27 mouse cellular contexts compared by ENCODE assay signal in the genomic region with DNA sequence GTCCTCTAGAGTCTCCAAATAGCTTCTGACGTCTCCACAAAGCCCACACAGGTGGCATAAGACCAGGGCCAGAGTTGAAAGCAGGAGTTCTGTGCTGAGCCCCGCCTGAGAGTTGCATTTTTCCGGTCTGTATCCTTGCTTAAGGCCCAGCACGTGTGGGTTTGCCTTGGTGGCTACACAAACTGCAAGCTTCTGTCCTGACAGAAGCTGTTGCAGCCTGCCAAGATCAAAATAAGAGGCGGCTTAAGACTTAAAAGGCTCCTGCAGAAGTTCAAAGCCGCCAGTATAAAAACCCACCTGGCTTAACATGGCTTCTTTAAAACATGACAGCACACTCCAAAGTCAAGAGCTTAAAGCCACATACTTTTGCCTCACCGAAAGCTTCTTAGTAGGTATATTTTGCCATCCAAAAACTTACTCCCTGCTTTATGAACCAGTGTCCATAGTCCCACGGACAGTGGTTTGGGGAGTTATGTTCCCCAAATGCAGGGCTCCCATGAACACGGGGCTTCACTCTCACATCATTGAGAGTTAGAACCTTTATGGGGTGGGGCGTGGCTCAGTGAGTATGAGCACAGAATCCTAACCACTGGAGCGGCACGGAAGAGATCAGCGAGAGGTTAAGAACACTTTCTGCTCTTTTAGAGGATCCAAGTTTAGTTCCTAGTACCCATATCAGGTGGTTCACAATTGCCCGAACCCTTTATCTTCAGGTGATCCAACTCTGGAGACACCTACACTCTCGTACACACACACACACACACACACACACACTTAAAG.
DNase-seq lines count a peak whose midpoint lies in the region; ATAC-seq lines count a peak whose summit lies in the region.
"Had no signal": no experiment of that assay in that cellular context is flagged by ENCODE, and none has a peak within 500 bp of the region (broad histone marks: within the 10 kb centered on the region; RNA-seq: fewer than 3 reads in every experiment).

No protein-coding gene starts in this region.

- ATAC-seq in embryonic facial prominence, embryonic 15.5 days (ENCODE audit: insufficient number of reproducible peaks, low FRiP score, low TSS enrichment, low read depth) = no peak
- ATAC-seq: forebrain, embryonic 16.5 days; hindbrain, embryonic 16.5 days; intestine, embryonic 15.5 days; liver, postnatal 0 days; midbrain, embryonic 16.5 days had no signal

- H3K27ac ChIP-seq in embryonic facial prominence, embryonic 15.5 days (replicated peaks) = 0 out of 2 replicates have a peak overlapping the region, but pooled peaks have one; percentile 25
- H3K27ac ChIP-seq: embryonic facial prominence, embryonic 12.5 days; intestine, embryonic 15.5 days; limb, embryonic 13.5 days; neural tube, embryonic 13.5 days had no signal

- H3K36me3 ChIP-seq in embryonic facial prominence, embryonic 15.5 days = no peaks in the 10 kb centered on the region
- H3K36me3 ChIP-seq: embryonic facial prominence, embryonic 12.5 days; intestine, embryonic 15.5 days; limb, embryonic 13.5 days; neural tube, embryonic 13.5 days had no signal

- H3K27me3 ChIP-seq in embryonic facial prominence, embryonic 15.5 days = no peaks in the 10 kb centered on the region
- H3K27me3 ChIP-seq: embryonic facial prominence, embryonic 12.5 days; intestine, embryonic 15.5 days; limb, embryonic 13.5 days; neural tube, embryonic 13.5 days had no signal

- H3K4me3 ChIP-seq in embryonic facial prominence, embryonic 15.5 days (replicated peaks) = no peak overlapping the region
- H3K4me3 ChIP-seq: embryonic facial prominence, embryonic 12.5 days; erythroblast, embryonic 14.5 days; intestine, embryonic 15.5 days; limb, embryonic 13.5 days; neural tube, embryonic 13.5 days had no signal

- H3K4me2 ChIP-seq in embryonic facial prominence, embryonic 15.5 days (replicated peaks) = no peak overlapping the region
- H3K4me2 ChIP-seq: embryonic facial prominence, embryonic 12.5 days; intestine, embryonic 15.5 days; limb, embryonic 13.5 days; liver, embryonic 11.5 days; midbrain, embryonic 11.5 days; neural tube, embryonic 13.5 days had no signal

- H3K9ac ChIP-seq in embryonic facial prominence, embryonic 15.5 days = no peak overlapping the region
- H3K9ac ChIP-seq: embryonic facial prominence, embryonic 12.5 days; intestine, embryonic 15.5 days; limb, embryonic 13.5 days; liver, postnatal 0 days; neural tube, embryonic 13.5 days had no signal

- no peaks in the 10 kb centered on the region for H3K9me3 ChIP-seq in embryonic facial prominence, embryonic 15.5 days (replicated peaks)
- H3K9me3 ChIP-seq: embryonic facial prominence, embryonic 12.5 days; intestine, embryonic 15.5 days; limb, embryonic 13.5 days; neural tube, embryonic 13.5 days had no signal

- DNase-seq in heart, adult 11 months = peak; percentile 63
- no peak for DNase-seq in heart, postnatal 25 days (ENCODE audit: low spot score)
- peak; percentile 89 for DNase-seq in thymus, postnatal 0 days (ENCODE audit: low spot score)
- peak; percentile 72 for DNase-seq in thymus, postnatal 4 days
- no peak for DNase-seq in cerebellum, postnatal 10 days
- DNase-seq in natural killer cell, adult 2 months (ENCODE audit: low spot score in 2 of 2) = no peak
- DNase-seq: adrenal gland, postnatal 25 days; cerebellum, adult 18-20 months; cerebellum, postnatal 36 days; heart, postnatal 14 days; kidney, adult 8-10 months; kidney, postnatal 10 days; liver, postnatal 0 days; lung, postnatal 36 days; retina, postnatal 1 day; right cerebral cortex, postnatal 14 days had no signal

- intact Hi-C loops in heart, postnatal 25 days (cut with DNase I) = no loop called here

- H3K4me1 ChIP-seq in embryonic facial prominence, embryonic 15.5 days = no peaks in the 10 kb centered on the region
- H3K4me1 ChIP-seq: embryonic facial prominence, embryonic 12.5 days; intestine, embryonic 15.5 days; limb, embryonic 13.5 days; neural tube, embryonic 13.5 days had no signal

- WGBS in embryonic facial prominence, embryonic 15.5 days = 64% methylated on average over 15 of the region's 15 CpGs

Comparison
In these comparisons a context has a peak if more than half of its experiments do, and no peak if none do; other contexts are left out.
1. DNase-seq: peak in heart, adult 11 months (single experiment), thymus, postnatal 0 days (single experiment) and thymus, postnatal 4 days (single experiment); none in heart, postnatal 25 days (single experiment), cerebellum, postnatal 10 days (0 of 2) and natural killer cell, adult 2 months (0 of 2).